Mouse (Mus musculus) embryonic facial prominence, embryonic 13.5 days (tissue): ENCODE measurements around the gene Cpm. TPM values are rescaled to one million over a fixed set of nuclear protein-coding genes. Genes with fewer than 3 reads are reported as not detected.

Experiments
- ATAC-seq: fragments of 200-750 bp; cut with Nextera tagmentation; 2 replicates; pipeline ENCODE4 v1.8.0; 2017; ENCODE audit warnings: low read depth; ENCODE audit not compliant: insufficient number of reproducible peaks, insufficient read depth, low FRiP score, low TSS enrichment
- H3K27ac ChIP-seq: fragments of 300-500 bp; sonication (generic); 2 replicates; pipeline ENCODE4 v1.5.1; 2015; ENCODE audit warnings: moderate library complexity, mild to moderate bottlenecking, inconsistent platforms
- H3K27me3 ChIP-seq: fragments of 300-500 bp; sonication (generic); 2 replicates; pipeline ENCODE4 v1.6.1; 2015; ENCODE audit warnings: mild to moderate bottlenecking, inconsistent platforms
- H3K36me3 ChIP-seq: fragments of 300-500 bp; sonication (generic); 2 replicates; pipeline ENCODE4 v1.6.1; 2015; ENCODE audit warnings: mild to moderate bottlenecking, inconsistent platforms
- H3K4me1 ChIP-seq: fragments of 300-500 bp; sonication (generic); 2 replicates; pipeline ENCODE4 v1.6.1; 2015; ENCODE audit warnings: inconsistent platforms
- H3K4me2 ChIP-seq: fragments of 300-500 bp; sonication (generic); 2 replicates; pipeline ENCODE4 v1.6.1; 2015; ENCODE audit warnings: moderate library complexity, mild to moderate bottlenecking, inconsistent platforms
- H3K4me3 ChIP-seq: fragments of 300-500 bp; sonication (generic); 2 replicates; pipeline ENCODE4 v1.5.1; 2015; ENCODE audit warnings: mild to moderate bottlenecking, inconsistent platforms
- H3K9ac ChIP-seq: fragments of 300-500 bp; sonication (generic); 2 replicates; pipeline ENCODE4 v1.6.1; 2015; ENCODE audit warnings: mild to moderate bottlenecking, inconsistent platforms
- H3K9me3 ChIP-seq: fragments of 300-500 bp; sonication (generic); 2 replicates; pipeline ENCODE4 v1.6.1; 2016; ENCODE audit warnings: inconsistent platforms
- WGBS: fragments of 180-500 bp; shearing (Covaris S2); methylation state at CpG from one replicate; pipeline ENCODE4 v1.1.7; 2015; ENCODE audit warnings: mixed read lengths; 5-methylcytosine and 5-hydroxymethylcytosine counted together
- polyA plus RNA-seq: library from polyadenylated mRNA; unstranded; fragments of >200 nt; fragmentation: Nextera tagmentation; extraction: Ambion mirVana; gene quantifications from 2 replicates; pipeline ENCODE4 v1.2.1, GENCODE M21; 2015

Cpm gene
- polyA plus RNA-seq, 1 experiment from 2014 or later = 25.6 TPM

DNA sequence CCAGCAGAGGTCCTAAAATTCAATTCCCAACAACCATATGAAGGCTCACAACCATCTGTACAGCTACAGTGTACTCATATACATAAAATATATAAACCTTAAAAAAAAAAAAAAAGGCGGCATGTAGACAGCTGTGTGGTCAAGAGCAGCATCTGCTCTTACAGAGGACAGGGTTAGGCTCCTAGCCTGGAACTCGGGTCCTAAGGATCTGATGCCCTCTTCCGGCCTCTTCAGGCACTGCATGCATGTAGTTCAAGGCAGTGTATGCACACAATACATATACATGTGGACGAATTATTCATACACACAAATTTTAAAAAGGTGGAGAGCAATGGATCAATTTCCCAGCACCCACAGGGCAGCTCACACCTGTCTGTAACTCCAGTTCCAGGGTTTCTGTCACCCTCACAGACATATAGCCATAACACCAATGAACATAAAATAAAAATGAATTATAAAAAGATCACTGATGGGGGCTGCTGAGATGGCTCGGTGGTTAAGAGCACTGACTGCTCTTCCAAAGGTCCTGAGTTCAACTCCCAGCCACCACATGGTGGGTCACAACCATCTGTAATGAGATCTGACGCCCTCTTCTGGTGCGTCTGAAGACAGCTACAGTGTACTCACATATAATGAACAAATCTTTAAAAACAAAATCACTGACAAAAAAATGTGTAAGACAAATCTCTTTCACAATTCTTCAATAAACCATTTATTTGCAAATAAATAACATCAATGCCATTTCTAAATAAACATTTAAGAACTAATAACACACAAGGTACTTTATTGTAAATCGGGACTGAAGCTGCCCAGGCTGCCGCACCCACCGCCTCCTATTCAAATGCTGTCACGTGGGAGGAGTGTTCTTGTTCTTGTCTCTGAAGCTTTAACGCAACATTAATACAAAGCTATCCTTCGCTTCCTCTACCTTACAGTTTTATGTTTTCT, 59.2 kb downstream of the Cpm start:
- Histone ChIP-seq H3K27me3 (no peaks in the 10 kb centered on the region), H3K9ac (no peak overlapping the region), H3K9me3 (no peaks in the 10 kb centered on the region), H3K36me3 (peaks cover 51% of the 10 kb centered on the region), H3K4me1 (no peaks in the 10 kb centered on the region), H3K27ac (no peak overlapping the region), H3K4me2 (no peak overlapping the region), H3K4me3 (no peak overlapping the region)
- WGBS = 84% methylated on average over 13 of the region's 13 CpGs
- no peak for ATAC-seq

DNA sequence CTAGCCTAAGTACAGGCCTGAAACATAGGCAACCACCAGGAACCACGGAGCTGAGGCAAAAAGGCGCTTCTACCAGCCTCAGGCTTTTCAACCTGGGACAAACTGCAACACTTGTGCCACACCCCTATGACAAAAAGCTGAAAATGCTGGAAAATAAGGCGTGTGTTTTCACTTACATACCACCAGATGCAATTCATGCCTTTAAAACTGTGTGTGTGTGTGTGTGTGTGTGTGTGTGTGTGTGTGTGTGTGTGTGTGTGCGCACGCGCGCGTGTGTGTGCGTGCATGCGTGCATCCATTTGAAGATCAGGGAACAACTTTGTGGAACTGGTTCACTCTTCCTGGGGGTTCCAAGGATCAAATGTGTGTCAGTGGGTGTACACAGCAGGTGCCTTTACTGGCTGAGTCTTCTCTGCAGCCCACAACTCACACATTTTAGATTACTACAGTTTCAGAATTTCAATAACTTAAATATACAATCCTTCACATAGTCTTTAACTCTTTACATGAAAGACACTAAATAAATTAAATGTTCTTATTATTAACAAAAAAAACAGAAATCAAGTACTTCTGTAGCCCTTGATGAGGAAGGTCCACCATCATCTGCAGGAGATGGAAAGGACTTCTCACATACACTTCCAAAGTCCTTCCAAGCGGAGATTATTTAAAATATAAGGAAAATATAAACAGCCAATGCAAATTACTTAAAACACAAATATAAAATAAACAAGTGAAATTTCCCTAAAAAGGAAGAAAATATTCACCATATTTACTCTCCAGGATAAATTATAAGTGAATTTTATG, 60.2 kb downstream of the Cpm start:
- 95% methylated on average over 11 of the region's 11 CpGs for WGBS
- Histone ChIP-seq H3K36me3 (peaks cover 59% of the 10 kb centered on the region), H3K4me3 (no peak overlapping the region), H3K4me1 (no peaks in the 10 kb centered on the region), H3K27me3 (no peaks in the 10 kb centered on the region), H3K27ac (no peak overlapping the region), H3K9me3 (no peaks in the 10 kb centered on the region), H3K4me2 (no peak overlapping the region), H3K9ac (no peak overlapping the region)
- ATAC-seq = no peak

DNA sequence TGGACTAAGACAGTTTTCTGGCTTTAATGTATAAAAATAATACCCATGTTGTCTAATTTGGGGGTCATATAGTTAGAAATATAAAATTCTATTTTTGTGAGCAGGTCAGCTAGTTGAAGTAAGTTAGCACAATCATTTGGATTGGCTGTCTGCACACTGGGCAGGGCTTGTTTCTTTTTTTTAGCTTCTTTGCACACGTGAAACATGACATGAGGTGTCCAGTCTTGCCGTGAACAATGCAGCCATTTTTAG, 60.7 kb downstream of the Cpm start:
- Histone ChIP-seq H3K27me3 (no peaks in the 10 kb centered on the region), H3K9me3 (no peaks in the 10 kb centered on the region), H3K9ac (no peak overlapping the region), H3K4me1 (no peaks in the 10 kb centered on the region), H3K36me3 (peaks cover 64% of the 10 kb centered on the region), H3K27ac (no peak overlapping the region), H3K4me2 (no peak overlapping the region), H3K4me3 (no peak overlapping the region)
- ATAC-seq = no peak
- 90% methylated on average over 2 of the region's 2 CpGs for WGBS

DNA sequence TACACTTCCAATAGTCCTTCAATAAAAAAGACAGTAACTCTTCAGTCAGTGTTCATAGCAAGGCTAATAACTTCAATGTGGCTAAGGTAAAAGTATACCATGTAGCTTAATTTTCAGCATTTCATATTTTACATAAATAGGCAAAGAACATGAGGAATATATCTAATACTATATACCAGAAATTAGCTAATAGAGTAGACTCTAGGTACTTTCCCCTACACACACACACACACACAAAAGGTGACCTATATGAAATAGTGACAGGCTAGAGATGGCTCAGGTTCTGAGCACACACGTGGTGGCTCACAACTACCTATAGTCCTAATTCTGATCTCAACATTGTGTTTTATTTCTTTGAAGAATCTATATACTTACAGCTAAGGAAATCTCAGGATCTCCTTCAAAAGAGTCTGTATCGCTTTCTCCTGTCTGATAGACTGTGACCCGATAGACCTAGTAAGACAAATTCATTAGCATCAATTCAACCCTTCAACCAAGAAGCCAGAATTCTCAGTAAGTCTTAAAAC, 61.5 kb downstream of the Cpm start:
- WGBS = 96% methylated on average over 3 of the region's 3 CpGs
- Histone ChIP-seq H3K4me1 (no peaks in the 10 kb centered on the region), H3K9me3 (no peaks in the 10 kb centered on the region), H3K36me3 (peaks cover 72% of the 10 kb centered on the region), H3K27me3 (no peaks in the 10 kb centered on the region), H3K4me3 (no peak overlapping the region), H3K4me2 (no peak overlapping the region), H3K9ac (no peak overlapping the region), H3K27ac (no peak overlapping the region)
- no peak for ATAC-seq

DNA sequence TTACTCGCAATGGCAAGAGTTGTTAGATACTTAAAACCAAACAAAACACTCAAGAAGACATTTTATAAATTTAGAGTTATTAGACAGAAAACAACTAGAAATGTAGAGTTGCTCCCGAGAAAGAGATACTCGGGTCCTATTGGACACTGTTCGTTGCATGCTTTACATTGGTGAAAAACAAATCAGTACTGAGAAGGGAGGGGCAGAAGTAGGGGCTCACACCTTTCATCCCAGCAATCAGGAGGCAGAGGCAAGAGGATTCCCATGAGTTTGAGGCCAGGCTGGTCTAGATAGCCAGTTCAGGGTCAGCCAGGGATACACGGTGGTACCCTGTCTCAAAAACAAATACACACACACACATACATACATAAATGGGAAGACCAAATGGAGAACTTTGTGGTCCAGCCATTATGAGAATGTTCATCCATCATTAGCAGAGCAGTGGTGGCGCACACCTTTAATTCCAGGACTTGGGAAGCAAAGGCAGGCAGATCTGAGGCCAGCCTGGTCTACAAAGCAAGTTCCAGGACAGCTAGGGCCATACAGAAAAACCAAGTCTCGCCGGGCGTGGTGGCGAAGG, 62.2 kb downstream of the Cpm start:
- peaks cover 79% of the 10 kb centered on the region for H3K36me3 ChIP-seq
- H3K4me1 ChIP-seq = no peaks in the 10 kb centered on the region
- ATAC-seq = no peak
- no peak overlapping the region for H3K4me3 ChIP-seq
- no peaks in the 10 kb centered on the region for H3K27me3 ChIP-seq
- 94% methylated on average over 10 of the region's 10 CpGs for WGBS
- no peak overlapping the region for H3K27ac ChIP-seq
- no peak overlapping the region for H3K9ac ChIP-seq
- H3K4me2 ChIP-seq = no peak overlapping the region
- H3K9me3 ChIP-seq = no peaks in the 10 kb centered on the region

DNA sequence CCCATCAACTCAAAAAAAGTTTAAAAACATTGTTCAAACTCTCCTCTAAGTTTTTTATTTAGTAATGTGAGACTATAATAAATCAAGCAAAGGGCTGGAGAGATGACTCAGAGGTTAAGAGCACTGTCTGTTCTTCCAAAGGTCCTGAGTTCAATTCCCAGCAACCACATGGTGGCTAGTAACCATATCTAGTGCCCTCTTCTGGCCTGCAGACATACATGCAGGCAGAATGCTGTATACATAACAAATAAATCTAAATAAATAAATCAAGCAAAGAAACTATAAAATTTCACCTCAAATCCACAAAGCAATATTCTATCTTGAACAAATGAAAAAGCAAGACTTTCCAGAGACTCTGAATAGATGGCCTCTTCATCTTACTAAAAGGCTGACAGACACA, 62.9 kb downstream of the Cpm start:
- Histone ChIP-seq H3K4me3 (no peak overlapping the region), H3K9me3 (no peaks in the 10 kb centered on the region), H3K4me1 (no peaks in the 10 kb centered on the region), H3K9ac (no peak overlapping the region), H3K36me3 (peaks cover 85% of the 10 kb centered on the region), H3K27me3 (no peaks in the 10 kb centered on the region), H3K27ac (no peak overlapping the region), H3K4me2 (no peak overlapping the region)
- ATAC-seq = no peak

DNA sequence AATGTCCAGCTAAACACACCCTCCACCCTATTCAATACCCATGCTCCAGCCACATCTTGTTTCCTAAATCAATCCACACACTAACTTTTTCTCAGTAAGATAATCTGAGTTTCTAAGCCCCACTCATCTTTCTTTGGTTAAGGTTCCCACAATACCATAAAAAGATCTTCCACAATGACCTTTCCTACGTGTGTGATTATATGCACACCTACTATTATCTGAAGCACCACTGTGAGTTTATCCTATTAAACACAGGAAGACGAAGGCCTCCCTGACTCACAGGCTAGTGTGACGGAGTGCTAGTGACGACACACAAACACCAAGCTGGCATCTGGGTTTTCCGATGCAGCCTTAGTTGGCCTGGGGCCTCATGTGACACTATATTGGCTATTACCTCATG, 63.7 kb downstream of the Cpm start:
- Histone ChIP-seq H3K27me3 (no peaks in the 10 kb centered on the region), H3K9ac (no peak overlapping the region), H3K4me3 (no peak overlapping the region), H3K4me1 (no peaks in the 10 kb centered on the region), H3K9me3 (no peaks in the 10 kb centered on the region), H3K4me2 (no peak overlapping the region), H3K27ac (no peak overlapping the region), H3K36me3 (peaks cover 89% of the 10 kb centered on the region)
- no peak for ATAC-seq
- 93% methylated on average over 5 of the region's 5 CpGs for WGBS

DNA sequence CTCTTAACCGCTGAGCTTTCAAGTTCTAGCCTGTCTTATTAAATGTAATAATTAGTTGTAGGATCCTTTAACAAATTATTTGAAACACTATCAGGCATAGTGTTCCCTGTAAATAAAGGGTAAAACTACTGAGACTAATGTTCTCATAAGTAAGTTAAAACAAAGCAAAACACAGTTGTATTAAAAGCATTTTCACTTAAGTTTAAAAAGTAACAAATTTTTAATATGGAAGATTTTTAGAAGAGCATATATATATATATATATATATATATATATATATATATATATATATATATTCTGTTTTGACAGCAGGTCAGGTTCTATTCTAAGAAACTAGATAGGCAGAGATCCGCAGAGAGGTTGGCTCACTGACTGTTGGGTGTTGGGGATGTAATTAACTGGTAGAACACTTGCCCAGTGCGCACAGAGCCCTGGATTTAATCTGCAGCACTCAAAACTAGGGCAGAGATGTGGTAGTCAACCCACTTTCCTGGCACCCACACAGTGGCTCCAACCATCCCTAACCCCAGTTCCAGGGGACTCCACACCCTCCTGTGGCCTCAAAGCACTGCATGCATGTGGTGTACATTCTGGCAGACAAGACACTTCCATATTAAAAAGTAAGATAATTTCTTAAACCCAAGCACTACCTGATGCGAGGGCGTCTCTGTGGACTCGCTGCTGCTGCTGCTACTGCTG, 65.1 kb downstream of the Cpm start:
- no peaks in the 10 kb centered on the region for H3K27me3 ChIP-seq
- H3K36me3 ChIP-seq = peaks cover 90% of the 10 kb centered on the region
- H3K9ac ChIP-seq = no peak overlapping the region
- no peaks in the 10 kb centered on the region for H3K4me1 ChIP-seq
- no peaks in the 10 kb centered on the region for H3K9me3 ChIP-seq
- ATAC-seq = no peak
- H3K4me3 ChIP-seq = no peak overlapping the region
- WGBS = 93% methylated on average over 6 of the region's 6 CpGs
- H3K27ac ChIP-seq = no peak overlapping the region
- H3K4me2 ChIP-seq = no peak overlapping the region

DNA sequence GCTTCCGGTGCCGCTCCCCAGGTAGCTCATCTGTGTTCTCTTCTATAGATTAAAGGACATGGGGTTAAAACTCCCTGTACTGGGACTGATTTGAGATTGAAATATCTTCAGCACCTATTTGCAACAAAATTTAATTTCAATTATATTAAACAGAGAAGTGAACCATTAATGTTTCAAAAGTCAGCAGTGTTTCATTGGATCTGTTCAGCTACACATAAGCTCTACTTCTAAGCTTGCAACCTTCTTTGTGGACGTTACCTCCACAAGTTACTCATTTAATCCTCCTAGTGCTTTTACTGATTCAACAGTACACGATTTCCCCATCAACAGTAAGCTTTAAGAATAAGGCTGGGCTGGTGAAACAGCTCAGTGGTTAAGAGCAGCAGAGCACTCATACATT, 65.7 kb downstream of the Cpm start:
- Histone ChIP-seq H3K9me3 (no peaks in the 10 kb centered on the region), H3K9ac (no peak overlapping the region), H3K36me3 (peaks cover 92% of the 10 kb centered on the region), H3K4me1 (no peaks in the 10 kb centered on the region), H3K4me2 (no peak overlapping the region), H3K27me3 (no peaks in the 10 kb centered on the region), H3K4me3 (no peak overlapping the region), H3K27ac (no peak overlapping the region)
- WGBS = 93% methylated on average over 4 of the region's 4 CpGs
- no peak for ATAC-seq

DNA sequence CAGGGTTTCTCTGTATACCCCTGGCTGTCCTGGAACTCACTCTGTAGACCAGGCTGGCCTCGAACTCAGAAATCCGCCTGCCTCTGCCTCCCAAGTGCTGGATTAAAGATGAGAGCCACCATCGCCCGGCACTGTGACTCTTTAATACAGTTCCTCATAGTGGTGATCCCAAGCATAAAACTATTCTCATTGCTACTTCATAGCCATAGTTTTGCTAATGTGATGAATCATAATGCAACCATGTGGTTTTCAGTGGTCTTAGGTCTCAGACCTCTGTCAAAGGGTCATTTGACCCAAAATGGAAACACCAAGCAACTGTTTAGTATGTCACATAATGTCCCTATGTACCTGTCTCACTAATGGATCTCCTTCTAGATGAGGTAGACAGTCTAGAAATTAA, 66.3 kb downstream of the Cpm start:
- Histone ChIP-seq H3K4me2 (no peak overlapping the region), H3K36me3 (peaks cover 92% of the 10 kb centered on the region)

DNA sequence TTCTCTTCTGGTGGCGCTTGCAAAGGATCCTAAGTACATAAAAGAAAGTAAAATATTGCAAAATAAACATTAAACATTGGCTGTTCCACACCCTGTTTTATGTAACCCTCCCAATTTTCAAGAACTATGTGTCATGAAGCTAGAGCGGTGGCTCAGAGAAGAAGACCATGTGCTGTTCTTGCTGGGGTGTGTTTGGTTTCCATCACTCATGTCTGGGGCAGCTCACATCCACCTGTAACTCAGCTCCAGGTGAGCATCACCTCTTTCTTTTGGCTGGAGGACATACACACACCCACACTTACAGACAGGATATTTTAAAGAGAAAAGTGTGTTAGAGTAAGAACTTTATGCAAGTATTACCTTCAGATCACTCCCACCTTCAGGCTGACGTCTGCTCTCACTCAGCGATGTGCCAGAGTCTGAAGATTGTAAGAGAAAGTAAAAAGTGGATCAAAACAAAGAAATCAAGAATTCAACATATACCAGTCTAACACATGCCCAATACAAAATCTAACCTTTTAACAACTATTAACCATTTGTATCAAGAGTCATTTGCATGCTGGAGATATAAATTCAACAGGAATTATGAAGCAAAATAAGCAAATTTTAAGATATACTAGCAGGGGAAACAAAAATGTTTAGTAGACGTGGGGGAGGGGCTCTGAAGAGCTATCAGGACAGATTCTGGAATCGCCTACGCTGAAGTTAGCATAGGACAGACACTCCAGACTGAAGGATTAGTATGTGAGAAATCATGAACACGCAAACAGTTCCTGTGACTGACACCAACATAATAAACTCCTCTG, 66.9 kb downstream of the Cpm start:
- Histone ChIP-seq H3K4me2 (no peak overlapping the region), H3K36me3 (peaks cover 92% of the 10 kb centered on the region), H3K4me1 (no peaks in the 10 kb centered on the region), H3K9ac (no peak overlapping the region), H3K27ac (no peak overlapping the region), H3K27me3 (no peaks in the 10 kb centered on the region), H3K4me3 (no peak overlapping the region), H3K9me3 (no peaks in the 10 kb centered on the region)
- WGBS = 91% methylated on average over 8 of the region's 8 CpGs
- no peak for ATAC-seq

More for the DNA sequence above, 66.3 kb downstream of the Cpm start:
- H3K9ac ChIP-seq = no peak overlapping the region
- no peak for ATAC-seq
- H3K27ac ChIP-seq = no peak overlapping the region
- H3K4me3 ChIP-seq = no peak overlapping the region
- 94% methylated on average over 4 of the region's 4 CpGs for WGBS
- H3K27me3 ChIP-seq = no peaks in the 10 kb centered on the region
- no peaks in the 10 kb centered on the region for H3K4me1 ChIP-seq
- no peaks in the 10 kb centered on the region for H3K9me3 ChIP-seq
